Mouse (Mus musculus) spleen, adult 2 months (tissue): ENCODE results near the gene Npdc1.

ENCODE experiments used
- CTCF ChIP-seq: fragments of 200-500 bp; IDR thresholded peaks from 2 replicates; pipeline ENCODE4 v1.5.1; 2011; ENCODE audit warnings: mild to moderate bottlenecking, inconsistent platforms; ENCODE audit not compliant: insufficient read depth, insufficient read length, insufficient replicate concordance; ENCODE audit errors: extremely low read depth
- POLR2A ChIP-seq: fragments of 200-500 bp; IDR thresholded peaks from 2 replicates; pipeline ENCODE4 v1.6.1; 2011; ENCODE audit warnings: low read depth, low read length, inconsistent platforms

- TF ChIP-seq POLR2A (no peak), CTCF (no peak)
Measured at GRCm38 (mm10) chr2:25395721-25396596, 3.2 kb upstream of the Npdc1 start, which contains the start of gene Entpd2.
